Mouse (Mus musculus): ENCODE measurements around the gene Gm11569. TPM values are rescaled to one million over a fixed set of nuclear protein-coding genes. Genes with fewer than 3 reads are reported as not detected.

Gene Gm11569
- total and polyA plus RNA-seq, 3 experiments: not detected

GRCm38 (mm10) chr11:99768410-99768809, 30.3 kb downstream of the Gm11569 start:
- no peak for DNase-seq (ENCODE audit: extremely low read depth)
- Histone ChIP-seq H3K9me3 (replicated peaks; ENCODE audit: low read length) (no peaks in the 10 kb centered on the region), H3K36me3 (replicated peaks in 1 of 2; ENCODE audit: control insufficient read depth in 1 of 2, insufficient read depth in 1 of 2, low read length in 1 of 2) (no peaks in the 10 kb centered on the region), H3K4me2 (ENCODE audit: insufficient read depth, low read depth, poor library complexity, severe bottlenecking) (no peak overlapping the region), H3K4me3 (replicated peaks in 1 of 3; ENCODE audit: low read depth in 2 of 3, low read length in 2 of 3, poor library complexity in 1 of 3) (no peak overlapping the region), H3K27me3 (replicated peaks) (peaks cover 79% of the 10 kb centered on the region), H3K9ac (ENCODE audit: insufficient read depth, low read depth) (no peak overlapping the region), H3K27ac (ENCODE audit: insufficient read depth, low read depth) (no peak overlapping the region), H3K4me1 (ENCODE audit: control insufficient read depth in 1 of 2, insufficient read depth in 2 of 2) (no peaks in the 10 kb centered on the region), H3K79me2 (replicated peaks; ENCODE audit: control insufficient read depth, extremely low read depth, insufficient read depth, poor library complexity, severe bottlenecking) (no peaks in the 10 kb centered on the region)
- TF ChIP-seq MXI1 (IDR thresholded peaks at IDR 0.05; ENCODE audit: low read depth, low read length) (no peak), MYC (IDR thresholded peaks at IDR 0.05; ENCODE audit: low read depth, low read length) (no peak), POLR2AphosphoS2 (IDR thresholded peaks at IDR 0.05; ENCODE audit: low read depth, low read length) (no peak), CHD2 (IDR thresholded peaks at IDR 0.05; ENCODE audit: low read length) (no peak), JUND (conservative IDR thresholded peaks at IDR 0.05; ENCODE audit: low read depth, low read length) (no peak)
- dilution Hi-C loops (cut with MboI; ENCODE audit: extremely low pct_ligation_motif_present, extremely low pct_unique_long_range_greater_than_20kb, low sequenced_read_pairs) (no loop called here), in situ Hi-C loops (cut with MboI; ENCODE audit: low pct_ligation_motif_present, low pct_unique_long_range_greater_than_20kb, low sequenced_read_pairs) (no loop called here)

GRCm38 (mm10) chr11:99758877-99759276, 39.9 kb downstream of the Gm11569 start:
- Histone ChIP-seq H3K27me3 (replicated peaks) (peaks cover 82% of the 10 kb centered on the region), H3K27ac (ENCODE audit: insufficient read depth, low read depth) (no peak overlapping the region), H3K4me3 (replicated peaks in 1 of 3; ENCODE audit: low read depth in 2 of 3, low read length in 2 of 3, poor library complexity in 1 of 3) (no peak overlapping the region), H3K4me1 (ENCODE audit: control insufficient read depth in 1 of 2, insufficient read depth in 2 of 2) (no peaks in the 10 kb centered on the region), H3K36me3 (replicated peaks in 1 of 2; ENCODE audit: control insufficient read depth in 1 of 2, insufficient read depth in 1 of 2, low read length in 1 of 2) (no peaks in the 10 kb centered on the region), H3K79me2 (replicated peaks; ENCODE audit: control insufficient read depth, extremely low read depth, insufficient read depth, poor library complexity, severe bottlenecking) (no peaks in the 10 kb centered on the region), H3K4me2 (ENCODE audit: insufficient read depth, low read depth, poor library complexity, severe bottlenecking) (no peak overlapping the region), H3K9ac (ENCODE audit: insufficient read depth, low read depth) (no peak overlapping the region), H3K9me3 (replicated peaks; ENCODE audit: low read length) (no peaks in the 10 kb centered on the region)
- dilution Hi-C loops (cut with MboI; ENCODE audit: extremely low pct_ligation_motif_present, extremely low pct_unique_long_range_greater_than_20kb, low sequenced_read_pairs): no loop called here
- no peak for DNase-seq (ENCODE audit: extremely low read depth)
- TF ChIP-seq POLR2AphosphoS2 (IDR thresholded peaks at IDR 0.05; ENCODE audit: low read depth, low read length): no peak
- TF ChIP-seq ETS1 (conservative IDR thresholded peaks at IDR 0.05; ENCODE audit: low read depth, low read length): no peak
- TF ChIP-seq CHD1 (IDR thresholded peaks at IDR 0.05; ENCODE audit: low read depth, low read length): no peak
- no peak for TF ChIP-seq UBTF (IDR thresholded peaks at IDR 0.05; ENCODE audit: low read depth, low read length)
- TF ChIP-seq GABPA (IDR thresholded peaks at IDR 0.05; ENCODE audit: insufficient replicate concordance, low read depth, low read length): no peak
- no peak for TF ChIP-seq ZNF384 (IDR thresholded peaks at IDR 0.05; ENCODE audit: low read depth, low read length)
- TF ChIP-seq CHD2 (IDR thresholded peaks at IDR 0.05; ENCODE audit: low read length): no peak
- TF ChIP-seq JUND (conservative IDR thresholded peaks at IDR 0.05; ENCODE audit: low read depth, low read length): no peak
- no peak for TF ChIP-seq E2F4 (IDR thresholded peaks at IDR 0.05; ENCODE audit: insufficient replicate concordance, low read depth, low read length)
- TF ChIP-seq HCFC1 (IDR thresholded peaks at IDR 0.05; ENCODE audit: low read depth, low read length): no peak
- in situ Hi-C loops (cut with MboI; ENCODE audit: low pct_ligation_motif_present, low pct_unique_long_range_greater_than_20kb, low sequenced_read_pairs): no loop called here

Other genes starting within 250 kb of the Gm11569 start
Only the 20 nearest of the 43 such genes appear.
- gene Gm11563, start 140.0 kb downstream of the Gm11569 start, total RNA-seq (2012; rRNA removed): not detected in 2 replicates
- not detected in 2 replicates for gene Gm11563, start 140.0 kb downstream of the Gm11569 start, total RNA-seq (2014; rRNA removed)
- not detected in 2 replicates for gene Gm11563, start 140.0 kb downstream of the Gm11569 start, polyA plus RNA-seq (2012; ENCODE audit: insufficient read length, low read depth)
- gene Krtap4-6, start 133.0 kb downstream of the Gm11569 start, total RNA-seq (2012; rRNA removed): not detected in 2 replicates
- not detected in 2 replicates for gene Krtap4-6, start 133.0 kb downstream of the Gm11569 start, total RNA-seq (2014; rRNA removed)
- not detected in 2 replicates for gene Krtap4-6, start 133.0 kb downstream of the Gm11569 start, polyA plus RNA-seq (2012; ENCODE audit: insufficient read length, low read depth)
- gene Gm14190, start 108.2 kb downstream of the Gm11569 start, total RNA-seq (2012; rRNA removed): not detected in 2 replicates
- gene Gm14190, start 108.2 kb downstream of the Gm11569 start, total RNA-seq (2014; rRNA removed): not detected in 2 replicates
- not detected in 2 replicates for gene Gm14190, start 108.2 kb downstream of the Gm11569 start, polyA plus RNA-seq (2012; ENCODE audit: insufficient read length, low read depth)
- not detected in 2 replicates for gene Gm14180, start 64.6 kb downstream of the Gm11569 start, total RNA-seq (2012; rRNA removed)
- gene Gm14180, start 64.6 kb downstream of the Gm11569 start, total RNA-seq (2014; rRNA removed): not detected in 2 replicates
- not detected in 2 replicates for gene Gm14180, start 64.6 kb downstream of the Gm11569 start, polyA plus RNA-seq (2012; ENCODE audit: insufficient read length, low read depth)
- not detected in 2 replicates for gene Gm11595, start 26.0 kb downstream of the Gm11569 start, total RNA-seq (2012; rRNA removed)
- not detected in 2 replicates for gene Gm11595, start 26.0 kb downstream of the Gm11569 start, total RNA-seq (2014; rRNA removed)
- gene Gm11595, start 26.0 kb downstream of the Gm11569 start, polyA plus RNA-seq (2012; ENCODE audit: insufficient read length, low read depth): not detected in 2 replicates
- gene Krtap4-8, start 18.2 kb downstream of the Gm11569 start, total RNA-seq (2012; rRNA removed): not detected in 2 replicates
- not detected in 2 replicates for gene Krtap4-8, start 18.2 kb downstream of the Gm11569 start, total RNA-seq (2014; rRNA removed)
- gene Krtap4-8, start 18.2 kb downstream of the Gm11569 start, polyA plus RNA-seq (2012; ENCODE audit: insufficient read length, low read depth): not detected in 2 replicates
- gene Krtap4-9, start 13.7 kb downstream of the Gm11569 start, total RNA-seq (2012; rRNA removed): not detected in 2 replicates
- gene Krtap4-9, start 13.7 kb downstream of the Gm11569 start, total RNA-seq (2014; rRNA removed): not detected in 2 replicates
- gene Krtap4-9, start 13.7 kb downstream of the Gm11569 start, polyA plus RNA-seq (2012; ENCODE audit: insufficient read length, low read depth): not detected in 2 replicates
- gene Gm11596, start 5.5 kb downstream of the Gm11569 start, total RNA-seq (2012; rRNA removed): not detected in 2 replicates
- gene Gm11596, start 5.5 kb downstream of the Gm11569 start, total RNA-seq (2014; rRNA removed): not detected in 2 replicates
- not detected in 2 replicates for gene Gm11596, start 5.5 kb downstream of the Gm11569 start, polyA plus RNA-seq (2012; ENCODE audit: insufficient read length, low read depth)
- gene Gm11554, start 5.5 kb upstream of the Gm11569 start, total RNA-seq (2012; rRNA removed): not detected in 2 replicates
- not detected in 2 replicates for gene Gm11554, start 5.5 kb upstream of the Gm11569 start, total RNA-seq (2014; rRNA removed)
- not detected in 2 replicates for gene Gm11554, start 5.5 kb upstream of the Gm11569 start, polyA plus RNA-seq (2012; ENCODE audit: insufficient read length, low read depth)
- gene Krtap4-13, start 11.0 kb upstream of the Gm11569 start, total RNA-seq (2012; rRNA removed): not detected in 2 replicates
- gene Krtap4-13, start 11.0 kb upstream of the Gm11569 start, total RNA-seq (2014; rRNA removed): not detected in 2 replicates
- not detected in 2 replicates for gene Krtap4-13, start 11.0 kb upstream of the Gm11569 start, polyA plus RNA-seq (2012; ENCODE audit: insufficient read length, low read depth)
- gene Gm11564, start 16.7 kb upstream of the Gm11569 start, total RNA-seq (2012; rRNA removed): not detected in 2 replicates
- not detected in 2 replicates for gene Gm11564, start 16.7 kb upstream of the Gm11569 start, total RNA-seq (2014; rRNA removed)
- not detected in 2 replicates for gene Gm11564, start 16.7 kb upstream of the Gm11569 start, polyA plus RNA-seq (2012; ENCODE audit: insufficient read length, low read depth)
- not detected in 2 replicates for gene 2300003K06Rik, start 39.1 kb upstream of the Gm11569 start, total RNA-seq (2012; rRNA removed)
- gene 2300003K06Rik, start 39.1 kb upstream of the Gm11569 start, total RNA-seq (2014; rRNA removed): not detected in 2 replicates
- gene 2300003K06Rik, start 39.1 kb upstream of the Gm11569 start, polyA plus RNA-seq (2012; ENCODE audit: insufficient read length, low read depth): not detected in 2 replicates
- gene Krtap4-16, start 52.7 kb upstream of the Gm11569 start, total RNA-seq (2012; rRNA removed): not detected in 2 replicates
- gene Krtap4-16, start 52.7 kb upstream of the Gm11569 start, total RNA-seq (2014; rRNA removed): not detected in 2 replicates
- not detected in 2 replicates for gene Krtap4-16, start 52.7 kb upstream of the Gm11569 start, polyA plus RNA-seq (2012; ENCODE audit: insufficient read length, low read depth)
- gene Gm11568, start 59.0 kb upstream of the Gm11569 start, total RNA-seq (2012; rRNA removed): not detected in 2 replicates
- not detected in 2 replicates for gene Gm11568, start 59.0 kb upstream of the Gm11569 start, total RNA-seq (2014; rRNA removed)
- not detected in 2 replicates for gene Gm11568, start 59.0 kb upstream of the Gm11569 start, polyA plus RNA-seq (2012; ENCODE audit: insufficient read length, low read depth)
- not detected in 2 replicates for gene Gm11559, start 65.5 kb upstream of the Gm11569 start, total RNA-seq (2012; rRNA removed)
- gene Gm11559, start 65.5 kb upstream of the Gm11569 start, total RNA-seq (2014; rRNA removed): not detected in 2 replicates
- gene Gm11559, start 65.5 kb upstream of the Gm11569 start, polyA plus RNA-seq (2012; ENCODE audit: insufficient read length, low read depth): not detected in 2 replicates
- gene Krtap9-1, start 74.5 kb upstream of the Gm11569 start, total RNA-seq (2012; rRNA removed): not detected in 2 replicates
- not detected in 2 replicates for gene Krtap9-1, start 74.5 kb upstream of the Gm11569 start, total RNA-seq (2014; rRNA removed)
- gene Krtap9-1, start 74.5 kb upstream of the Gm11569 start, polyA plus RNA-seq (2012; ENCODE audit: insufficient read length, low read depth): not detected in 2 replicates
- gene Gm11567, start 80.3 kb upstream of the Gm11569 start, total RNA-seq (2012; rRNA removed): not detected in 2 replicates
- not detected in 2 replicates for gene Gm11567, start 80.3 kb upstream of the Gm11569 start, total RNA-seq (2014; rRNA removed)
- gene Gm11567, start 80.3 kb upstream of the Gm11569 start, polyA plus RNA-seq (2012; ENCODE audit: insufficient read length, low read depth): not detected in 2 replicates
- gene Krtap31-1, start 109.0 kb upstream of the Gm11569 start, total RNA-seq (2012; rRNA removed): not detected in 2 replicates
- gene Krtap31-1, start 109.0 kb upstream of the Gm11569 start, total RNA-seq (2014; rRNA removed): not detected in 2 replicates
- not detected in 2 replicates for gene Krtap31-1, start 109.0 kb upstream of the Gm11569 start, polyA plus RNA-seq (2012; ENCODE audit: insufficient read length, low read depth)
- gene Gm11565, start 115.8 kb upstream of the Gm11569 start, total RNA-seq (2012; rRNA removed): not detected in 2 replicates
- gene Gm11565, start 115.8 kb upstream of the Gm11569 start, total RNA-seq (2014; rRNA removed): not detected in 2 replicates
- not detected in 2 replicates for gene Gm11565, start 115.8 kb upstream of the Gm11569 start, polyA plus RNA-seq (2012; ENCODE audit: insufficient read length, low read depth)
- not detected in 2 replicates for gene Krtap31-2, start 137.4 kb upstream of the Gm11569 start, total RNA-seq (2012; rRNA removed)
- gene Krtap31-2, start 137.4 kb upstream of the Gm11569 start, total RNA-seq (2014; rRNA removed): not detected in 2 replicates
- gene Krtap31-2, start 137.4 kb upstream of the Gm11569 start, polyA plus RNA-seq (2012; ENCODE audit: insufficient read length, low read depth): not detected in 2 replicates